Mouse (Mus musculus) cerebellum, adult 2 months (tissue): ENCODE measurements around the gene Nsun2. TPM values are rescaled to one million over a fixed set of nuclear protein-coding genes. Genes with fewer than 3 reads are reported as not detected.

Experiments
- DNase-seq, 2 experiments: peaks; one replicate each; pipeline ENCODE4 v3.0.0; 2021
- H3K27ac ChIP-seq: fragments of 200-500 bp; 2 replicates; pipeline ENCODE4 v1.5.1; 2012; ENCODE audit warnings: low read length, control low read depth, inconsistent platforms; ENCODE audit not compliant: insufficient read depth
- H3K27me3 ChIP-seq: fragments of 200-500 bp; 2 replicates; pipeline ENCODE4 v1.6.1; 2012; ENCODE audit warnings: inconsistent platforms, mild to moderate bottlenecking, low read length, moderate library complexity; ENCODE audit not compliant: control insufficient read depth, insufficient read depth
- H3K4me1 ChIP-seq: fragments of 200-500 bp; 2 replicates; pipeline ENCODE4 v1.6.1; 2011; ENCODE audit warnings: low read length; ENCODE audit not compliant: control insufficient read depth, insufficient read depth
- H3K4me3 ChIP-seq: fragments of 200-500 bp; replicated peaks from 2 replicates; pipeline ENCODE3; 2011; ENCODE audit warnings: mild to moderate bottlenecking, low read depth, low read length, control low read depth; ENCODE audit not compliant: insufficient read depth
- CTCF ChIP-seq: fragments of 200-500 bp; IDR thresholded peaks from 2 replicates; pipeline ENCODE4 v1.5.1; 2011; ENCODE audit warnings: low read depth, mild to moderate bottlenecking, control low read depth, low read length, moderate library complexity, borderline replicate concordance; ENCODE audit not compliant: insufficient read depth
- POLR2A ChIP-seq: fragments of 200-500 bp; IDR thresholded peaks from 2 replicates; pipeline ENCODE4 v1.6.1; 2011; ENCODE audit warnings: low read length, control low read depth, borderline replicate concordance; ENCODE audit not compliant: insufficient read depth
- WGBS: fragments of 180-500 bp; shearing (Covaris S2); methylation state at CpG from one replicate; pipeline ENCODE4 v1.1.7; 2018; 5-methylcytosine and 5-hydroxymethylcytosine counted together
- polyA plus RNA-seq: library from polyadenylated mRNA; depleted of rRNA; stranded (reverse); fragments of >200 nt; gene quantifications from 2 replicates; pipeline ENCODE4 v1.2.3, GENCODE M21; 2012; rRNA removed

Nsun2 gene
- polyA plus RNA-seq, 1 experiment, result 67.1 TPM

- 84% methylated on average over 5 of the region's 5 CpGs for WGBS
These were observed 139.8 kb downstream of the Nsun2 start for GRCm38 (mm10) chr13:69673197-69673920.

GRCm38 (mm10) chr13:69673921-69674618 is 140.5 kb downstream of the Nsun2 start:
- DNase-seq, result no peak
- no peak overlapping the region for H3K4me3 ChIP-seq
- no peak overlapping the region for H3K27ac ChIP-seq
- no peak for TF ChIP-seq POLR2A
- no peaks in the 10 kb centered on the region for H3K27me3 ChIP-seq
- no peaks in the 10 kb centered on the region for H3K4me1 ChIP-seq
- 67% methylated on average over 10 of the region's 10 CpGs for WGBS

More at GRCm38 (mm10) chr13:69673197-69673920, 139.8 kb downstream of the Nsun2 start:
- no peak overlapping the region for H3K27ac ChIP-seq
- H3K4me3 ChIP-seq, result no peak overlapping the region
- TF ChIP-seq CTCF (no peak), POLR2A (no peak)
- no peaks in the 10 kb centered on the region for H3K4me1 ChIP-seq
- DNase-seq, result no peak
- H3K27me3 ChIP-seq, result no peaks in the 10 kb centered on the region

Other genes starting within 250 kb of the Nsun2 start
- 26.2 and 27.4 TPM in 2 replicates for gene Tent4a, start 871 bp downstream of the Nsun2 start, polyA plus RNA-seq
- gene Srd5a1, start 77.7 kb downstream of the Nsun2 start, polyA plus RNA-seq, result 12.3 and 14.9 TPM in 2 replicates
- 102 and 105 TPM in 2 replicates for gene Ube2ql1, start 206.1 kb downstream of the Nsun2 start, polyA plus RNA-seq